Mouse (Mus musculus) spleen, adult 2 months (tissue): ENCODE data around the gene Dusp1. TPM values are rescaled to one million over a fixed set of nuclear protein-coding genes. Genes with fewer than 3 reads are reported as not detected.

Experiments used
- DNase-seq, 2 experiments: peaks; one replicate each; pipeline versions ENCODE4 v3.0.0 to v3.0.0-alpha.2; 2012 to 2021; ENCODE audit warnings: low spot score in 2 of 2, low read depth in 1 of 2
- H3K27ac ChIP-seq: fragments of 200-500 bp; 2 replicates; pipeline ENCODE4 v1.5.1; 2012; ENCODE audit warnings: low read length, inconsistent platforms; ENCODE audit not compliant: insufficient read depth
- H3K27me3 ChIP-seq: fragments of 200-500 bp; 2 replicates; pipeline ENCODE4 v1.6.1; 2012; ENCODE audit warnings: mild to moderate bottlenecking, moderate library complexity, low read length, inconsistent platforms; ENCODE audit not compliant: control insufficient read depth, insufficient read depth
- H3K36me3 ChIP-seq: fragments of 200-500 bp; 2 replicates; pipeline ENCODE4 v1.6.1; 2012; ENCODE audit warnings: mild to moderate bottlenecking, low read length, inconsistent platforms; ENCODE audit not compliant: control insufficient read depth, insufficient read depth
- H3K4me1 ChIP-seq: fragments of 200-500 bp; 2 replicates; pipeline ENCODE4 v1.6.1; 2011; ENCODE audit warnings: inconsistent platforms; ENCODE audit not compliant: control insufficient read depth, insufficient read depth, insufficient read length
- H3K4me3 ChIP-seq: fragments of 200-500 bp; 2 replicates; pipeline ENCODE4 v1.5.1; 2011; ENCODE audit warnings: mild to moderate bottlenecking, inconsistent platforms; ENCODE audit not compliant: insufficient read depth, insufficient read length; ENCODE audit errors: extremely low read depth
- CTCF ChIP-seq: fragments of 200-500 bp; IDR thresholded peaks from 2 replicates; pipeline ENCODE4 v1.5.1; 2011; ENCODE audit warnings: mild to moderate bottlenecking, inconsistent platforms; ENCODE audit not compliant: insufficient read depth, insufficient read length, insufficient replicate concordance; ENCODE audit errors: extremely low read depth
- POLR2A ChIP-seq: fragments of 200-500 bp; IDR thresholded peaks from 2 replicates; pipeline ENCODE4 v1.6.1; 2011; ENCODE audit warnings: low read depth, low read length, inconsistent platforms
- WGBS: fragments of 180-500 bp; shearing (Covaris S2); methylation state at CpG from one replicate; pipeline ENCODE4 v1.1.7; 2018; 5-methylcytosine and 5-hydroxymethylcytosine counted together
- polyA plus RNA-seq: library from polyadenylated mRNA; depleted of rRNA; stranded (reverse); fragments of >200 nt; gene quantifications from 2 replicates; pipeline ENCODE4 v1.2.3, GENCODE M21; 2012

Dusp1 gene
- polyA plus RNA-seq, 1 experiment: 44.3 TPM

DNA sequence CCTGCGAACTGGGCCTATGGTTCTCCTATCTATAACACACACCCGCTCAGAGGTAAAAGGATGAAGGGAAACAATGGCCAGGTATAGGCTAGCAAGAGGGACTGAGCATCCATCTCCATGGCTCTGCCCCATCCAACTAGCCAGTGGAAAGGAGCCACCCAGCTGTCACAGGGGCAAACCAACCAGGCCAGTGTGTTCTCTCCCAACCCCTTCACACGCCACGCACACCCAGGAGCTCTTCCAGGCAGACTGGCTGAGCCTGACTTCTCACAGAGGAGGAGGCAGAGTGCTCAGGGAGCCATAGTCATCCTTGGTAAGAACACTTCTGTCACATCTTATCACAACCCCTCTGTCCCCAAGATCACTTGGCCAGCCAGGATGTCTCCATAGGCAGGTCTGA lies 74.0 kb downstream of the Dusp1 start:
- Histone ChIP-seq H3K4me1 (no peaks in the 10 kb centered on the region), H3K27me3 (no peaks in the 10 kb centered on the region), H3K27ac (no peak overlapping the region), H3K36me3 (no peaks in the 10 kb centered on the region), H3K4me3 (no peak overlapping the region)
- WGBS: 94% methylated on average over 4 of the region's 4 CpGs
- TF ChIP-seq POLR2A: no peak
- no peak for TF ChIP-seq CTCF
- no peak for DNase-seq

DNA sequence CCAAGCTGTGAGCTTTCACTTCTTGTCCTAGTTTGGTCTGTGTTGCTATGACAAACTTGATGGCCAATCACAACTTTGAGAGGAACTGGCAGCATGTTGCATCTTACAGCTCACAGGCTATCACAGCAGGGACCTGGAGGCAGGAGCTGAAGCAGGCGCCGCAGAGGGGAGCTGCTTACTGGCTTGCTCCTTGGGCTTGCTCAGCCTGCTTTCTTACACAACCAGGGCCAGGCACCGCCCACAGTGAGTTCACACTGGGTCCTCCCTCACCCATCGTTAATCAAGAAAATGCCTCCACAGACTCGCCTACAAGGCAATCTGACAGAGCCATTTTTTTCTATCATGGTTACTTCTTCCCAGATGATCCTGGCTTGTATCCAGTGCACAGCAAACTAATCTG lies 74.7 kb downstream of the Dusp1 start:
- H3K27me3 ChIP-seq: no peaks in the 10 kb centered on the region
- no peak overlapping the region for H3K4me3 ChIP-seq
- no peak overlapping the region for H3K27ac ChIP-seq
- WGBS: 83% methylated on average over 5 of the region's 5 CpGs
- H3K36me3 ChIP-seq: no peaks in the 10 kb centered on the region
- DNase-seq: no peak
- TF ChIP-seq POLR2A (no peak), CTCF (no peak)
- no peaks in the 10 kb centered on the region for H3K4me1 ChIP-seq

DNA sequence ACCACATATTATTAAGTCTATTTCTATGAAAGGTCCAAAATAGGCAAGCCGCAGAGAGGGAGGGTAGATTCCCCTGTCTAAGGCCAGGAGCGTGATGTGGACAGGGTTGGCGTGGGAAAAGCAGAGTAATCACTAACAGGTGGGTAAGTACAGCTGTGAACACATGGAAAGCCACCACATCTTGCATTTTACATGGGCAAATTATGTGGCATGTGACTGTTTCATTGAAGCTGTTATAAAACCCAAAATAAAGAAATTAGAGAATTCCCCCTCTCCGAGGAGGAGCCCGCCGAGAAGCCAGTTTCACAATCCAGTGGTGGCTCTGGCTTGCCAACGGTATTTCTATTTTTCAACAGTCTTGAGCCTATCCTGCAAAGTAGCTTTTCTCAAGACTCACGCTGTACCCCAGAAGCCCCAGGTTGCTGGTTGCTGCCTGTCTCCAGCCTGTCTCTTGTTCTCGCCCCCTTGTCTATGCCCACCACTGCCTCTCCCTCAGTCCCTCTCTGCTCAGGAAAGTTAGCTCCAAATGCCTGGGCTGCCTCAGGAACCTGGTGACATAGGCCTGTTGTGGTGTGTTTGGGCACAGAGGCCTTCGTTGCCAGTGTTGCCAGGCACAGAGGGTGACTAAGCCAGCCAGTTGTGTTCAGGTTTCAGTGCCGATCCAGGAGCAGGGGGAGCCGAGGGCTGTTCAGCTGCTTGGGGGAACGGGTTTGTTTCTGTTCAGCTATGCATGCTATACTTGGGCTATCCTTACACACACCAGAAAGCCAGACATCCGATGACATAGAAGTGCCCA lies 77.1 kb downstream of the Dusp1 start:
- DNase-seq: no peak
- Histone ChIP-seq H3K4me3 (no peak overlapping the region), H3K36me3 (no peaks in the 10 kb centered on the region), H3K27me3 (no peaks in the 10 kb centered on the region), H3K27ac (no peak overlapping the region), H3K4me1 (no peaks in the 10 kb centered on the region)
- no peak for TF ChIP-seq CTCF
- no peak for TF ChIP-seq POLR2A
- 88% methylated on average over 14 of the region's 14 CpGs for WGBS

DNA sequence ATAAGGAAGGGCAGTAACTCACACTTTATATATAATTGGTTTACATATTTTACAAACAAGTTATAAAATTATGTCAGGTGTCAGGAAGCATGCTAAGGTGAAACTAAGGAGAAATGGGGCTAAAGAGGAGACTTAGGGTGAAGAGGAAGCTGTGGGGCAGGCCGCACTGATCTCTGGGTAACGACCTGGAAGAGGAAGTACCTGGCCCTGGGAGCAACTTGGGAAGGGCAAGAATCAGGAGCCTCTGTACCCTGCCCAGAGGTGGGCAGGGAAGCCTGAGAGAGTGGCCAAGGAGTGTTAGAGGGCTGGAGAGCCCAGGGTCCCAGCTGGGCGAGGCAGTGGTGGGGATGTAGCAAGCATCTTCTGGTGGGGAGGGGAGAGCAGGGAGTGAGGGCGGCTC lies 81.0 kb downstream of the Dusp1 start:
- H3K4me3 ChIP-seq: no peak overlapping the region
- H3K27me3 ChIP-seq: no peaks in the 10 kb centered on the region
- DNase-seq: no peak
- H3K27ac ChIP-seq: no peak overlapping the region
- TF ChIP-seq CTCF: no peak
- H3K4me1 ChIP-seq: no peaks in the 10 kb centered on the region
- 69% methylated on average over 4 of the region's 4 CpGs for WGBS
- no peaks in the 10 kb centered on the region for H3K36me3 ChIP-seq

DNA sequence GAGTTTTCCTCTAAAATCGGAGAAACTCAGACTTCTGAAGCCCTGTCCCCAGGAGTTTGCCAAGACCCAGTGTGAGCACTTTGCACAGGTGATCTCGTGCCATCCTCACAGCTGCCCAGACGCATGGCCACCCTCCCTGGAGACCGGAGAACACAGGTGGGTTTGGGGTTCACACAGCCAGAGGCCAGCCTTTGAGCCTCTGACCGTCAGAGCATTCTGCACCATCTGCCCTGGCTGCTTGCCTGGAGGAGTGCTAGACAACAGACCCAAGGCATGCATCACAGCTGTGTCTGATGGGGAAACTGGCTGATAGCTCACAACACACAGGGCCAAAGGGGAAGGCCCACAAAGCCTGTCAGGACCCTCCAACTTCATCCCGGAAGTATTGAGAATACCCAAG lies 82.3 kb downstream of the Dusp1 start:
- Histone ChIP-seq H3K36me3 (no peaks in the 10 kb centered on the region), H3K4me3 (no peak overlapping the region), H3K4me1 (no peaks in the 10 kb centered on the region), H3K27ac (no peak overlapping the region), H3K27me3 (no peaks in the 10 kb centered on the region)
- TF ChIP-seq CTCF (no peak), POLR2A (no peak)
- no peak for DNase-seq
- 86% methylated on average over 6 of the region's 6 CpGs for WGBS

DNA sequence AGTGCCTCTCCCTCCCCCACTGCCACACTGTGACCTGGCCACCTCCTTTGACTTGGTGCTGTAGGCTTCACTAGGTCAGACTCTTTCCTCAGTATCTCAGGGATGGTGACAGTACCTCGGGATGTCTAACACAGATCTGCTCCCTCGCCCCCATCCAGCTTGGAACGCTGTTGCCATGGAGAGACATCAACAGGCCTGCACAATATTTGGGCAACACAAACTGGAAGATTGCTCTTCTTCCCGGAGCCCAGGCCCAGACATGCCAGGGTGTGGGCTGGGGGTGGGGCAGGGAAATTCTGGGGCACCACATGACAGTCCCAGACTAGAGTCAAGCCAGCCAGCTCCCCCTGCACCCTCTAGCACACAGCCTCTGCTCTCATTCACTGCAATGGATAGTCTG lies 83.3 kb downstream of the Dusp1 start:
- no peak for DNase-seq
- Histone ChIP-seq H3K4me1 (no peaks in the 10 kb centered on the region), H3K4me3 (no peak overlapping the region), H3K36me3 (no peaks in the 10 kb centered on the region), H3K27ac (no peak overlapping the region), H3K27me3 (no peaks in the 10 kb centered on the region)
- TF ChIP-seq POLR2A (no peak), CTCF (no peak)
- WGBS: 92% methylated on average over 4 of the region's 4 CpGs

DNA sequence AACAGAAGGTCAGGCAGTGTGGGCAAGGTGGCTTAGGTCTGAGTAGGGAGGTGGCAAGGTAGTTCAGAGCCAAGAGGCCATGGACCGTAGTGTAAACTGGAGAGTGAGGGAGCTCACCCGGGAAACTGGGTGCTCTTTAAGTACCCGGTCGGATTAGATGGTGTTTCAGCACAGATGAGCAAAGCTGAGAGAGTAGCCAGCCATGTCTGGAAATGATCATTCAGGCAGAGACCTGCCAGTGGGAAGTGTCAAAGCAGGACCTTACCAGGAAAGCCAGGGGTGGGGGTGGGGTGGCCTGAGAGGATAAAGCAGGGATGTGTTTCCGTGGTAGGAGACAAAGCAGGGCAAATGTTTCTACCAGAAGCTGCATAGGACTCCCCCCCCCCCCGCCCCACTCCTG lies 85.1 kb downstream of the Dusp1 start:
- no peak for DNase-seq
- no peak overlapping the region for H3K27ac ChIP-seq
- no peaks in the 10 kb centered on the region for H3K36me3 ChIP-seq
- TF ChIP-seq CTCF (no peak), POLR2A (no peak)
- H3K27me3 ChIP-seq: no peaks in the 10 kb centered on the region
- 85% methylated on average over 6 of the region's 6 CpGs for WGBS
- H3K4me3 ChIP-seq: no peak overlapping the region
- no peaks in the 10 kb centered on the region for H3K4me1 ChIP-seq
